Mouse (Mus musculus): ENCODE measurements around the gene Zfp868. TPM values are rescaled to one million over a fixed set of nuclear protein-coding genes. Genes with fewer than 3 reads are reported as not detected.
A peak's percentile ranks its signal among the peaks of the same experiment; 100 is the strongest.
"Not testable (repeated sequence)": the region's sequence is repeated elsewhere in the genome, so short reads cannot be mapped to it uniquely, and the experiment has no call there.

Zfp868 gene
- polyA plus RNA-seq (2014; fragmentation: Nextera tagmentation; extraction: Ambion mirVana), result 17.3 and 19.8 TPM in 2 replicates

GRCm38 (mm10) chr8:69625095-69625789 lies at the start of gene Zfp868:
Gene Zfp868 (minus strand): TSS chr8:69625548.
- Histone ChIP-seq H3K27ac (replicated peaks; ENCODE audit: low read depth, low read length) (peak within 1 kb of the TSS; percentile 99), H3K4me1 (ENCODE audit: control insufficient read depth, insufficient read depth, low read length) (peaks cover 6% of the 10 kb centered on the region; the same call in 1 of the 2 replicates), H3K9ac (ENCODE audit: low read depth, low read length) (peak within 1 kb of the TSS; percentile 94), H3K4me3 (ENCODE audit: low read depth, low read length) (peak within 1 kb of the TSS; percentile 76), H3K9me3 (ENCODE audit: control insufficient read depth, low read length) (0 out of 2 replicates have a peak, but pooled peaks cover 2% of the 10 kb centered on the region), H3K4me2 (ENCODE audit: low read depth, low read length) (peak within 1 kb of the TSS; percentile 65), H3K36me3 (ENCODE audit: control insufficient read depth, insufficient read depth, low read length) (no peaks in the 10 kb centered on the region), H3K27me3 (replicated peaks; ENCODE audit: control insufficient read depth, insufficient read depth, low read length) (no peaks in the 10 kb centered on the region)
- ATAC-seq (ENCODE audit: low read depth), result peak; percentile 100
- WGBS, result 1% methylated on average over 23 of the region's 41 CpGs
- DNase-seq (ENCODE audit: low spot score), result peak; percentile 98

- not testable (repeated sequence) for ATAC-seq (ENCODE audit: low read depth); H3K9ac ChIP-seq (ENCODE audit: low read depth, low read length); H3K4me3 ChIP-seq (ENCODE audit: low read depth, low read length); H3K27ac ChIP-seq (replicated peaks; ENCODE audit: low read depth, low read length); H3K27me3 ChIP-seq (replicated peaks; ENCODE audit: control insufficient read depth, insufficient read depth, low read length); H3K4me1 ChIP-seq (ENCODE audit: control insufficient read depth, insufficient read depth, low read length); H3K9me3 ChIP-seq (ENCODE audit: control insufficient read depth, low read length); DNase-seq (ENCODE audit: low spot score); H3K4me2 ChIP-seq (ENCODE audit: low read depth, low read length)
- H3K36me3 ChIP-seq (ENCODE audit: control insufficient read depth, insufficient read depth, low read length), result peaks cover 28% of the 10 kb centered on the region
- WGBS, result 72% methylated on average over 2 of the region's 2 CpGs
Measured at GRCm38 (mm10) chr8:69665051-69665450, 39.7 kb upstream of the Zfp868 start.

GRCm38 (mm10) chr8:69661294-69661693 lies 35.9 kb upstream of the Zfp868 start:
- H3K9me3 ChIP-seq (ENCODE audit: control insufficient read depth, low read length), result peaks cover 13% of the 10 kb centered on the region
- ATAC-seq (ENCODE audit: low read depth), result no peak

GRCm38 (mm10) chr8:69654358-69654981 lies 29.1 kb upstream of the Zfp868 start, which contains the start of gene Zfp964:
Gene Zfp964 (plus strand): TSS chr8:69654479.
- 0 out of 2 replicates have a peak, but pooled peaks cover 6% of the 10 kb centered on the region for H3K4me1 ChIP-seq (ENCODE audit: control insufficient read depth, insufficient read depth, low read length)
- peak within 1 kb of the TSS; percentile 81 for H3K27ac ChIP-seq (replicated peaks; ENCODE audit: low read depth, low read length)
- ATAC-seq (ENCODE audit: low read depth) (peak; percentile 100), DNase-seq (ENCODE audit: low spot score) (peak; percentile 97)
- peaks cover under 1% of the 10 kb centered on the region; the same call in 1 of the 2 replicates for H3K36me3 ChIP-seq (ENCODE audit: control insufficient read depth, insufficient read depth, low read length)
- 0% methylated on average over 44 of the region's 55 CpGs for WGBS
- H3K4me3 ChIP-seq (ENCODE audit: low read depth, low read length), result peak within 1 kb of the TSS; percentile 57
- H3K9me3 ChIP-seq (ENCODE audit: control insufficient read depth, low read length), result peaks cover 4% of the 10 kb centered on the region
- peak within 1 kb of the TSS; percentile 85 for H3K4me2 ChIP-seq (ENCODE audit: low read depth, low read length)
- H3K9ac ChIP-seq (ENCODE audit: low read depth, low read length), result peak within 1 kb of the TSS; percentile 69
- no peaks in the 10 kb centered on the region for H3K27me3 ChIP-seq (replicated peaks; ENCODE audit: control insufficient read depth, insufficient read depth, low read length)

More at GRCm38 (mm10) chr8:69661294-69661693, 35.9 kb upstream of the Zfp868 start:
- no peaks in the 10 kb centered on the region for H3K27me3 ChIP-seq (replicated peaks; ENCODE audit: control insufficient read depth, insufficient read depth, low read length)
- H3K9ac ChIP-seq (ENCODE audit: low read depth, low read length), result no peak overlapping the region
- no peak overlapping the region for H3K4me3 ChIP-seq (ENCODE audit: low read depth, low read length)
- H3K4me1 ChIP-seq (ENCODE audit: control insufficient read depth, insufficient read depth, low read length), result no peaks in the 10 kb centered on the region
- no peak overlapping the region for H3K27ac ChIP-seq (replicated peaks; ENCODE audit: low read depth, low read length)
- no peak overlapping the region for H3K4me2 ChIP-seq (ENCODE audit: low read depth, low read length)
- peaks cover 34% of the 10 kb centered on the region for H3K36me3 ChIP-seq (ENCODE audit: control insufficient read depth, insufficient read depth, low read length)
- DNase-seq (ENCODE audit: low spot score), result no peak

- Histone ChIP-seq H3K4me3 (ENCODE audit: low read depth, low read length) (peak overlapping the region; percentile 57), H3K36me3 (ENCODE audit: control insufficient read depth, insufficient read depth, low read length) (no peaks in the 10 kb centered on the region), H3K9ac (ENCODE audit: low read depth, low read length) (peak overlapping the region; percentile 69; the same call in 1 of the 2 replicates), H3K27ac (replicated peaks; ENCODE audit: low read depth, low read length) (no peak overlapping the region), H3K27me3 (replicated peaks; ENCODE audit: control insufficient read depth, insufficient read depth, low read length) (no peaks in the 10 kb centered on the region), H3K9me3 (ENCODE audit: control insufficient read depth, low read length) (0 out of 2 replicates have a peak, but pooled peaks cover 3% of the 10 kb centered on the region), H3K4me1 (ENCODE audit: control insufficient read depth, insufficient read depth, low read length) (0 out of 2 replicates have a peak, but pooled peaks cover 6% of the 10 kb centered on the region), H3K4me2 (ENCODE audit: low read depth, low read length) (peak overlapping the region; percentile 85)
- DNase-seq (ENCODE audit: low spot score), result no peak
- ATAC-seq (ENCODE audit: low read depth), result no peak
- 41% methylated on average over 10 of the region's 10 CpGs for WGBS
Measured at GRCm38 (mm10) chr8:69653808-69654357, 28.5 kb upstream of the Zfp868 start.

GRCm38 (mm10) chr8:69618078-69618477 lies 7.3 kb downstream of the Zfp868 start:
- DNase-seq (ENCODE audit: low spot score) (no peak), ATAC-seq (ENCODE audit: low read depth) (no peak)
- H3K36me3 ChIP-seq (ENCODE audit: control insufficient read depth, insufficient read depth, low read length), result peaks cover 54% of the 10 kb centered on the region
- no peaks in the 10 kb centered on the region for H3K4me1 ChIP-seq (ENCODE audit: control insufficient read depth, insufficient read depth, low read length)
- no peaks in the 10 kb centered on the region for H3K27me3 ChIP-seq (replicated peaks; ENCODE audit: control insufficient read depth, insufficient read depth, low read length)
- no peak overlapping the region for H3K27ac ChIP-seq (replicated peaks; ENCODE audit: low read depth, low read length)
- 93% methylated on average over 1 of the region's 1 CpGs for WGBS
- H3K4me2 ChIP-seq (ENCODE audit: low read depth, low read length), result no peak overlapping the region
- H3K9ac ChIP-seq (ENCODE audit: low read depth, low read length), result no peak overlapping the region
- H3K4me3 ChIP-seq (ENCODE audit: low read depth, low read length), result no peak overlapping the region
- H3K9me3 ChIP-seq (ENCODE audit: control insufficient read depth, low read length), result 0 out of 2 replicates have a peak, but pooled peaks cover 2% of the 10 kb centered on the region

- Histone ChIP-seq H3K4me3 (ENCODE audit: low read depth, low read length) (no peak overlapping the region), H3K4me1 (ENCODE audit: control insufficient read depth, insufficient read depth, low read length) (no peaks in the 10 kb centered on the region), H3K9me3 (ENCODE audit: control insufficient read depth, low read length) (no peaks in the 10 kb centered on the region), H3K27ac (replicated peaks; ENCODE audit: low read depth, low read length) (no peak overlapping the region), H3K36me3 (ENCODE audit: control insufficient read depth, insufficient read depth, low read length) (peaks cover 83% of the 10 kb centered on the region), H3K9ac (ENCODE audit: low read depth, low read length) (no peak overlapping the region), H3K27me3 (replicated peaks; ENCODE audit: control insufficient read depth, insufficient read depth, low read length) (no peaks in the 10 kb centered on the region), H3K4me2 (ENCODE audit: low read depth, low read length) (no peak overlapping the region)
- no peak for DNase-seq (ENCODE audit: low spot score)
- no peak for ATAC-seq (ENCODE audit: low read depth)
- 67% methylated on average over 2 of the region's 2 CpGs for WGBS
Measured at GRCm38 (mm10) chr8:69614687-69615086, 10.7 kb downstream of the Zfp868 start.

GRCm38 (mm10) chr8:69597598-69597997 lies 27.8 kb downstream of the Zfp868 start:
- H3K36me3 ChIP-seq (ENCODE audit: control insufficient read depth, insufficient read depth, low read length); H3K4me2 ChIP-seq (ENCODE audit: low read depth, low read length); H3K9ac ChIP-seq (ENCODE audit: low read depth, low read length); DNase-seq (ENCODE audit: low spot score); H3K4me3 ChIP-seq (ENCODE audit: low read depth, low read length); ATAC-seq (ENCODE audit: low read depth); H3K27me3 ChIP-seq (replicated peaks; ENCODE audit: control insufficient read depth, insufficient read depth, low read length); H3K4me1 ChIP-seq (ENCODE audit: control insufficient read depth, insufficient read depth, low read length); H3K27ac ChIP-seq (replicated peaks; ENCODE audit: low read depth, low read length); H3K9me3 ChIP-seq (ENCODE audit: control insufficient read depth, low read length): not testable (repeated sequence)
- 90% methylated on average over 2 of the region's 3 CpGs for WGBS
